Mouse (Mus musculus) inflammation-experienced regulatory T-cells, adult 6 months (primary cell): Measurements from ENCODE around the gene Acss2. TPM values are rescaled to one million over a fixed set of nuclear protein-coding genes. Genes with fewer than 3 reads are reported as not detected.

Experiments
- ATAC-seq: one replicate; pipeline ENCODE4 v1.8.0; 2017
- polyA plus RNA-seq, 3 experiments: library from polyadenylated mRNA; unstranded; fragments of 100-300 nt; shearing (Covaris generic); gene quantifications; one replicate each; pipeline ENCODE4 v1.2.1; 2017

Acss2 gene
- polyA plus RNA-seq, result 10 to 100 TPM in 2 of 3 experiments, 1 to 10 TPM in 1; 6.9 to 17.6 (median 15.9) TPM

DNA sequence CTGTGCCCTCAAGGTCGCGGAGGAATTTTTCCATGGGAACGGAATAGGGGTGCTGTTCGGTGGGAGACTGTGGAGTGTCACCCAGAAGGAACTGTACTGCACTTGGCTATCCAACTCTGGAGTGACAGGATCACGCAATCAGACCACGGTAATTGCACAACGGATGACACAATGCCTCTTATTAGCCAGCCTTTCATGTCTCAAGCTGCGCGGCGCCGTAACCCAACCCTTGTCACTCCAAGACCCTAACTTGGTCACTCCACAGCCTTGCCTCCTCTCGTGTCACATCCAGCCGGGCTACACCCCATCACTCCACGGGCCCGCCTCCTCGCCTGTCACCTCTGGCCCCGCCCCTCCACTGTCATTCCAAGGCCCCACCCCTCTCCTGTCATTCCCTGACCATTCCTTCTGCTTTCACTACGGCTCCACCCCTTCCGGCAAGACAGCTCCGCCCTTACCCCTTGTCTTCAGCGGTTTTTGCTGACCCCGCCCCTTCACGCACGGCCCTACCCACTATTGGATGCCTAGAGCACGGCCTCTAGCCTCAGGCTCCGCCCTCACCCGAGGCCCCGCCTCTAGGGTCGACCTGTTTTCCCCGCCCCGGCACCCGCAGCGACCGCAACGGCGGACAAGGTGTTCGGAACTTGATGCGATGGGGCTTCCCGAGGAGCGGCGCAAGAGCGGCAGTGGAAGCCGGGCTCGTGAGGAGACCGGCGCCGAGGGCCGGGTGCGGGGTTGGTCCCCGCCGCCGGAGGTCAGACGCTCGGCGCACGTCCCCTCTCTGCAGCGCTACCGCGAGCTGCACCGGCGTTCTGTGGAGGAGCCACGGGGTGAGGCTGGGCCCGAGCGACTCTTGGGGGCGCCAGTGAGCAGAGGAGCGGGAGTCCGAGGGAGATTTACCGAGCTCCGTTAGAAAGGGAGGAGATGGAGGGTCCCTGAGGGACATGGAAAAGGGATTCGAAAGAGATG is at the start of gene Acss2, which contains the start of gene Ggt7:
Gene Acss2 (plus strand): TSS at position 494 of the 969 bp plus-strand sequence.
Gene Ggt7 (minus strand): TSS at position 783 of the 969 bp plus-strand sequence.
- ATAC-seq, result peak; percentile 91

DNA sequence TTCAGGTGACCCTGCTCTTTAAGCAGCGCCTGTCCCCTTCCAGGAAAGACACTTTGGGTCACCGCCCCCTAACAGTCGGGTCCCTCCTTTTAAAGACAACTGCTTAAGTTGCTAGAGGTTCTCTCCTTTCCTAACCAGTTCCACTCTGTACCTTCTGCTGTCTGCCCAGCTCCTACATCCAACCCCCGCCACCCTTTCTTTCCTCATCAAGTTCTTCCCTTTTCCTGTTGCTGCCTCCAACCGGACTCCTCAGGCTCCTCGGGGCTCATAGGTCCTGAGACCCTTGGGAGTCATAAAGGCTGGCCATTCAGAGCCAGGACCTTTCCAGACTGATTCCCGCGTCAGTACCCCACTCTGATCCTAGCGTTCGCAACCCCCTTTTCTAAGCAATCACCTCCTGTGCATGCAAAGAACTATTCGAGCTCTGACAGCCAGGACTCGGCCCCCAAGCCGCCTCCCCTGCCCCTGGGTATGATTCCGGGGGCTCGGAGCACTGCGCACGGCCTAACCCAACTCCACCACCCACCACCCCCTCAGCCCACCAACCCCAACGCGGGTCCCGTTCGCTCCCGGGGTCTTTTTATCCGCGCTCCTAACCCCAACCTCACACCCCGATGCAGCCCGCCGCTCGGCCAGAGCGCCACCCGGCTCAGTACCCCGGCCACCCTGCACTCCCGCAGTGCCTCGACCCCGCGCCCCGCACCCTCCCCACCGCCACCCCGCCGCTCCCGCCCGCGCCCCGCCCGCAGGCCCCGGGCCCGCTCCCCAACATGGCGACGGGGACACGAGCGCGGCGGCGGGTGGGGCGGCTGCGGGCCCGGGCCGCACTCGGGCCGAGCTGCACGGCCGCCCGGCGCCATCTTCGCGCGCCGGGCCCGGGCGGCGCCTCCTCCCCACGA is 44.8 kb upstream of the Acss2 start:
- ATAC-seq, result peak; percentile 35

DNA sequence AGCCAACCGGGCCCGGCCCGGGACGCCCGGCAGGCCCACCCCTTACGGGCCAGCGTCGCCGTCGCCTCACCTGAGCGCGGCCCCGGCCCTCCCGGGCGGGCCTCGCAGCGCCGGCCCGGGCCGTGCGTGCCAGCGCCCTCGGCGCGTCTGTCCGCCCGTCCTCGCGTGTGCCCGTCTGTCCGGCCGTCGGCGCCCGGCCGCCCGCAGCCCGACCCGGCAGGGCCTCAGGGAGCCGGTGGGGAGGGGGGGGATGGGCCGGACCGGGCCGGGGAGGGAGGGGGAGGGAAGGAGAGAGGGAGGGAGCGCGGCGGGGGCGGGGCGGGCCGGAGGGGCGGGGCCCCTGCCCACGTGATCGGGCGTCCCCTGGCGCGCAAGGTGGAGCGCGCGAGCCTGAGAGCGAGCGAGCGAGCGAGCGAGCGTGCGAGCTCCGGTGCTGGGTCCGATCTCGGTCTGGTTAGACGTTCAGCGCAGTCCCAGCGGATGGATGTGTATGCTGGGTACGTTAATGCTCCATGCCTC is 44.1 kb upstream of the Acss2 start, which contains the start of gene Ncoa6:
Gene Ncoa6 (minus strand): TSS at position 325 of the 519 bp plus-strand sequence.
- ATAC-seq, result peak; percentile 78

DNA sequence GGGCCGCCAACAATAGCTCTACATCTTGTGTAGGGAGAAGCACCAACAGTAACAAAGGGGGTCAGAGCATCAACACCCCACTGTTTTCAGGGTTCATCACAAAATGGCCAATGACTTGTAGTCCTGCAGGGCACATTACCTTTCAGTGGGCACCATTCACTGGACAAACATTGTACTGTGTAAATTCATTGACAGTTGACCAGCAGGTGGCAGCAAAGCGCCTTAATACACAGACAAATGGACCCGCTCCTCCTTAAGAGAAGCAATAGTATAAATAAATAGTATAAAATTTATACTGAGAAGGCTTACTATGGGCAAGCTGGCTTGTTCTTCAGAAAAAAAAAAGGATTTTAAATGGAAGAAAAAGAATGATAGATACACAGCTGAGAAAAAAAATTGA is 35.7 kb upstream of the Acss2 start:
- ATAC-seq, result no peak

DNA sequence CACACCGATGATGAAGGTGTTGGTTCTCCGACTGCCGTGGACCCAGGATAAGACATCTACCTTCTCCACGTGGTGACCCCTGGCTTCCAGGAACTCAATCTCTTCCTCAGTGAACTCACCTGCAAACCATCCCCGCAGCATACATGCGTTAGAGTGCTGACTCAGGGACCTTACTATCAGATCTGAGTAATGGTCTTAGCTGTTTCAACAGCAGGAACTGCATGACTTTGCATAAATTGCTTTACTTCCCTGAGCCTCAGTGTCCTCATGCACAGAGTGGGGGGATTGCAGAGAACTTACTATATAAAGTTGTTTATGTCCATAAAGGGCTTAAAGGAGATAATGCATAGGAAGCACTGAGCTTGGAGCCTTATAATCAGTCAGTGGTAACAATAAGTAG is 26.8 kb upstream of the Acss2 start:
- ATAC-seq, result no peak

DNA sequence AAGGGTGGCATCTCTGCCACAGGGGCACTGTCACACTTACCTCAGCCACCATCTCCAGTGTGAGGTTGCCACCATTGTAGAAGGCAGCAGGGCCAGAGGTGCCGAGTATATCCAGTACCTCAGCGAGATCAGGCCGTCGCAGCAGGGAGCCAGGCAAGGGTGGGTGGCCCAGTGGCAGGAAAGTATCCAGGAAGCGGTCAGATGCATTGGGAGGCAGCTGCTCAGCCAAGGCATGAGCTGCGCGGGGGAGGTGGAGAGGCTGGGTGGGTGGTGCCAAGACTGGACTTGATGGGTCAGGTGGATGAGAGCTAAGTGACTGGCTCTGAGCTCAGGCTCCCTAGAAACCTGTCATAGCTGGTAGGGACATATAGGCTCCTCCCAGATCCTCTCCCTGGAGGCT is 15.2 kb upstream of the Acss2 start:
- no peak for ATAC-seq

DNA sequence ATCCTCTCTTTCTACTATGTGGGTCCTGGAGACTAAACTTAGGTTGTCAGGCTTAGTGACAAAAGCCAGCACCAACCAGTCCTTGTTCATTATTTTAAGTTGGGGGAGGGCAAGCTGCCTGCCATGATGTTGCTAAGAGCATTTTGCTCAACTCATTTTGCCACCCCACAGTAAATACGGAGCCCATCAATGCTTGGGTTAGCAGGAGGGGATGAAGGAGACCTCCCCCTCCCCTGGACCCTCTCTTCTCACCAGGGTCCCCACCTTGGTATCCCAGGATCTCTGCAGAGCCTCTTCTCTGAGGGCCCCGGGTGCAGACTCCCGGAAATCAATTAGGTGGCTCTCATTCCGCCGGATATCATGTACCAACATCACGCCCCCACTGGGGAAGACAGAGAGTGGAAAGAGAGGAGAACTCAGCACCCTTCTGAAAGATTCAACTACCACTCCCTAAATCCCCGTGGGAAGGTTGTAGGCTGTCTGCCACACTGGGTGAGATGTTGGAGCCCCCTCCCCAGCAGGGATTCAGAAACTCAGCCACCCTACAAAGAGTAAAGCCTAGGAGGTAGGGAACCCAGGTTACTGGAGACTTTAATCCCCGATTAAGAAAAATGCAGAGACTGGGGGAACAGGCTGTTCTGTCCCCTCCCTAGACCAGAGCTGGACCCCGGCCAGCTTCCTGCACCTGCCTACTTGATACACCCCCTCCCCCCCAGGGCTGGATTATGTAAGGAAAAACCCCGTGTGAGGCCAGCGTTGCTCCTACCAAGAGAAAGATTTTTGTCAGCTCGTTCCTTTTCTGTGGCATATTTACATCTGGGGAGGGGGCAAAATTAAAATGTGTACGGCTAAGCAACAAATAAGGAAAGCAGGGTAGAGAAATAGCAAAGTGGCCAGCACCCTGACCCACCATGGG is 13.1 kb upstream of the Acss2 start:
- no peak for ATAC-seq

DNA sequence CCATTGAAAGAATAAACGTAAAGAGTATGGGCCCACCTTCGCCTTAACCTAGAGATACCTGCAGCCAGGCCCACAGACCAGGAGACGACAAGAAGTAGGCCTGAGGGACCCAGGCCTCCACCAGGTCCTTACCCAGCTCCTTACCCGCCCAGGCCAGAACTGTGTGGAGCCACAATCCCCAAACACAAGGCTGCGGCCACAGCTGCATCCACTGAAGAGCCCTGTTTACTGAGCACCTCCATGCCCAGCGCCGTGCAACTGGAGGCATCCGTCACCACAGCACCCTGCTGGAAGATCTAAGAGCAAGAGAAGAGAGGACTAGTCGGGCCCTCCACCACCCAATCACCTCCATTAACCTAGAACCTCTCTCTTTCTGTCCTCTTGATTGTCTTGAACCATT is 11.9 kb upstream of the Acss2 start:
- ATAC-seq, result no peak

DNA sequence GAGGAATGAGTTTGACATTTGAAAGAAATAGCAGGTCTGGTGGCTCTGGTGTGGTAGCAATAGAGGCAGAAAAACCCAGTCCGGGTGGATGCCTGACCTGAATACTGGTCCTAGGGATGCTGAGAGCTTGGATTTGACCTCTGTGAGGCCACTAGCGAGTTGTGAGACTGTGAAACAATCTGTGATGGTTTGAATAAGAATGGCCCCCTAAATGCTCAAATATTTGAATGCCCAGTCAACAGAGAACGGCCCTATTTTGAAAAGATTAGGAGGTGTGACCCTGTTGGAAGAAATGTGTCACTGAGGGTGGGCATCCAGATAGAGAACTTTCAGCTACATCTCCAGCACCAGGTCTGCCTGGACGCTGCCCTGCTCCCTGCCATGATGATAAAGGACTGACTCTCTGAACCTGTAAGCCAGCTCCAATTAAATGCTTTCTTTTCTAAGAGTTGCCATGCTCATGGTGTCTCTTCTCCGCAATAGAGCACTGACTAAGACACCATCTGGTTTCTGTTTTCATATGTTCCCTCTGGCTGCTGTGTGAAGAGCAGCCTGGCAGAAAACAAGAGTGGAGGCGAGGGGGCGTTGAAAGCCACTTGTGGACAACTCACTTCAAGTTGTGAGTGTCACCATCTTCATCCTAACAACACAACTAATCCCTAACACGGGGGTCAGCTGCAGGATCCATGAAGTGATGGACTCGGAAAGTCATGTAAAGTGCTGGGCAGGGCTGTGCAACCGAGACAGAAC is 9.9 kb upstream of the Acss2 start:
- ATAC-seq, result no peak

DNA sequence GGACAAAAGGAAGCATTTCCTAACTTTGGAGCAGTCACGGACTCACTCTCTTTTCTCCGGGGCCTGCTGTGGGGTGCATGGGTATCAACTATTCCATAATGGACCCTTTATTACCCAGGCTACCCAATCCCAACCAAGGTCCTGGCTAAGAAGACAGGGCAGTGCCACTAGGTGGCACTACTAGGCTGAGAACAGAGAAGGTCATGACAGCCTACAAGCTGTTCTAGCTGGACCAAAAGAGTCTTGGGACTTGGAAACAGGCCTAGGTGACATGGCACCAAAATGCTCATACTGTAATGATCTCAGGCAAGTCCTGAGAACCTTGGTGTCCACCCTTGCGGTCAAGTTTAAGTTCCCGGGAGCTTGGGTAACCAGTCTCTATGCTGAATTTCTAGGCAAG is 5.3 kb upstream of the Acss2 start:
- ATAC-seq, result peak; percentile 49

DNA sequence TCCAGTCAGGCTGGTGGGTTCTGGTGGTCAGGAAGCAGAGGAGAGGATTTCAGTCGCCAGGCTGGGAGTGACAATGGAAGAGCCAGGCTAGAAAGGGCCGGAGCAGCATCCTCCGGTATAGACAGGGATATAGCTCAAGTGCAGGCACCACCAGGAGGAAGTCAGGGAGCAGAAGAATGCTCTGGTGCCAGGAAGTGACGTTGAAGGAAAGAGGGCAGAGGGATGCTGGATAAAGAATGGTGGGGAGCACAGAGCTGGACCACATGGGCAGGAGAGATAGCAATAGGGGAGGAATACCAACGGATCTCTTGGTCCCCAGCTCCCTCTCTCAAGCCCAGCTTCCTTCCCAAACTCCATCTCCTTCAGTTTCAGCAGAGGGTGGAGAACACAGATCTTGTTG is 4.2 kb upstream of the Acss2 start:
- ATAC-seq, result no peak

DNA sequence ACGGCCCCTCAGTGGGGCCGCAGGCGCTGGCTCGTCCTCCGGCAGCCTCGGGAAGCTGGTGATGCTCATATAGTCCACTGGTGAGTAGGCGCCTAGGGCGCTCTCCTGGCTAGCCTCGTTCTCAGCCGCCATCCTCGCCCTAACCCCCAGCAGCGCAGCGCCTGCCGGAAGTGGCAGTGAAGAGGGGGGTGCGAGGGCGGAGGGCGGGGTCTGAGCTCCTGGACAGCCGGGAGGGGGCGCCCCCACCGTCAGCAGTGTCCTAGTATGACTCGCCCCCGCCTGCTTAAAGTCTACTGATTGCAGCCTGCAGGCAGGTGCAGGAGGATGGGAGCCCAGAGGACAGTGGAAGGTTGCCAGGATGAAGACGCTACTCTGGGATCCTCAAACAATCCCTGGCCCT is 3.1 kb upstream of the Acss2 start:
- ATAC-seq, result peak; percentile 33

DNA sequence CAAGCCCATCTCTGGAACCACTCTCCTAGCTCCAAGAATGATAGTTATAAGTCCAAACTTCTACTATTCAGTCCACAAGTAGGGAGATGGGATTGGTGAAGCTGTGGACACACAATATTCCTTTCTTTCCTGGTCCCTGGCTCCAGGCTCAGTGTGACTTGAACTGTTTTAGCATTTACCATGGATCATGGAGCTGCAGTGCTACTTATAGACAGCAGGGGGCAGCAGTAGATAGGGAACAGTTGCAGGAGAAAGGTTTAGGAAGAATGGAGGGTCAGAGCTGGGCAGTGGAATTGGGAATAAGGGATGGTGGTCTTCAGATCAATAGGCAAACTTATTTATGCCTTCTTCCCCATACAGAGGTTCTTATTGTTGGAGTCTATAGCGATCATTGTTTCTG is 1.8 kb upstream of the Acss2 start:
- ATAC-seq, result no peak

DNA sequence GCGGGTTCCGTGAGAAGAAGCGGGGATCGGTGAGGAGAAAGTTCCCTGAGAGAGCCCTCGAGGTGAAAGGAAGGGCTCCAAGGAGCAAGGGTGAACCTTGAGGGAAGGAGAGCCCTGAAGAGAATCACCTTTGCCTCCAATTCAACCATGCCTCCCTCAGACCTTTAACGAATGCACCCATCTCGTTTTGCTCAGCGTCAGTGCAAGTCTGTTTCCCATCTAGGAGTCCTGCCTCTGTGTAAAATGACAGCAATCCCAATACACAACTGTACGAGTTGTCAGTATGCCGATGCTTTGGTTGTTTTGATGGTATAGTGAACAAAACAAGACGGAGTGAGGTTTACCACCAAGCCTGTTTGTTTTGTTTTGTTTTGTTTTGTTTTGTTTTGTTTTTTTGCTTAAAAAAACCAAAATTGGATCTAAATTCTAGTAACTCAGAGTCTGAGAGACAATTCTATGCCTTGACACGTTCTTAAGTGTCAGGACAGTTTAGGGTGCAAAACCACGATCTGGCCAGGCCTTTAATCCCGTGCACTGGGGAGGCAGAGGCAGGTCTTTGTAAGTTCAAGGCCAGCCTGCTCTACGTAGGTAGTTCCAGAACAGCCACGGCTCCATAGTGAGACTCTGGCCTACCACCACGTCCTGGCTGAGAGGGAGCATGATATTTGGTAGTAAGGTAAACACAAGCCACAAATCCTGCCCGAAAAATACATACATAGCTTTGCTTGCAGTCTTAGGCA is 953 bp downstream of the Acss2 start:
- no peak for ATAC-seq

DNA sequence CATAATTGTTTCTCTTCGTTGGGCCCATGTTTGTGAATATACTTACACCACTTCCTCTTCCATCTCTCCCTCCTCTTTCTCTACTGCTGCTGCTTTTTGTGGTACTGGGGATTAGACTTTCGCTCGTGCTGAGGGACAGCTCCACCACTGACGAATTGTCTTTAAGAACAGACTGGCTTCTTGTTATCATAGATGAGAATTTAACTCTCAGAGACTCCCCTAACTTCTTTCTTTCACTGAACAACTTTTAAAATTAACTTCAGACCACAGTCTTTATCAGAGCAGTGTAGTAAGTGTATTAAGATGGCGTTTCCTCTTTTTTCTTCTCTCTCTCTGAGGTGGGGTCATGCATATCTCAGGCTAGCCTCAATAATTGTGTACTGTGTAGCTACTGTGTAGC is 6.0 kb downstream of the Acss2 start:
- no peak for ATAC-seq

DNA sequence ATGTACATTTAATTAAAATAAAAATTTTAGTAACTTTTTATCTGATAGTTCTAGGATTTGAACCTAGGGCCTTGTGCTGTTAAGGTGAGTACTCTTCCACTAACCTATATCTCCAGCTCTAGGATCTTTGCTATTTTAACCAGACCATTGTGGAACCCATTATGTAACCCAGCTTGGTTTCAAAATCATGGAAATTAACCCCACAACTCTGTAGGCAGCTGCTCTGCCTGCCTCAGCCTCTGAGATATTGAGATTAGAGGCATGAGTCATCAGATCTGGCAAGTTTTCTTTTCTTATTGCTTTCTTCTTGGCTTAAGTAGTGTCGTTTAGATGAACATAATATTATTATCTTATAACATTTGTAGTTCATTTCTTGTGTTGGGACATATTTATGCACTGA is 6.6 kb downstream of the Acss2 start:
- ATAC-seq, result no peak

DNA sequence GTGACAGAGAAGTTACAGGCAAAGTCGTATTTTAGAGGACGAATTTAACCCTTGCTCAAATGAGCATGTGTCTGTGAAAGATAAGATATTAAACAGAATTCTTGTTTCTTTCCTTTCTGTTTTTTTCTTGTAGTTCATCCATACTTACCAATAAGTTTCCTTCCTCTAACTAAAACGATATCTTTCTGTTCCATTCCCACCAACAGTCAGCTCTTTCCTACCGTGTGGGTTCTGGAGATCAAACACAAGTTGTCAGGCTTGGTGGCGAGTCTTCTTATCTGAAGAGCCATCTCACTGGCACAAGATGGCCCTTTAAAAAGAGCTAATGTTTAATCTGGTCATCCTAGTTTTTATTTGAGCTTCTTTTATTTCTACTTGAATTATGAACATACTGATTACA is 9.6 kb downstream of the Acss2 start:
- no peak for ATAC-seq

DNA sequence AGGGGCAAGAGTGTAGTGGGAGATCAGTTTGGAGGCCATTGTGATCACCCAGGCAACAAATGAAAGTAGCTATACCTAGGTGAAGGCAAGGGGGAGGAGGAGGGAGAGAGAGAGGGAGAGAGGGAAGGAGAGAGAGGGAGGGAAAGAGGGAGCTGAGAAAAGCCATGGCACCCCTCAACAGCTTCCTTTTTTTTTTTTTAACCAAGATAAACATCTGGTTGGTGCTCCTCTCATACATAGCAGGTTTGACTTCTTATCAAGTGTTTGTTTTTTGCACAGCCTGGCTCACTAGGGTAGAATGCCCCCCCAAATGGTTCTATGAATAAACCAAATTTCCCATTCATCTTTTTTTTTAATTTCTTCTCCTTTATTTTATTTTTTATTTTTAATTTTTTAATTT is 18.5 kb downstream of the Acss2 start:
- no peak for ATAC-seq

DNA sequence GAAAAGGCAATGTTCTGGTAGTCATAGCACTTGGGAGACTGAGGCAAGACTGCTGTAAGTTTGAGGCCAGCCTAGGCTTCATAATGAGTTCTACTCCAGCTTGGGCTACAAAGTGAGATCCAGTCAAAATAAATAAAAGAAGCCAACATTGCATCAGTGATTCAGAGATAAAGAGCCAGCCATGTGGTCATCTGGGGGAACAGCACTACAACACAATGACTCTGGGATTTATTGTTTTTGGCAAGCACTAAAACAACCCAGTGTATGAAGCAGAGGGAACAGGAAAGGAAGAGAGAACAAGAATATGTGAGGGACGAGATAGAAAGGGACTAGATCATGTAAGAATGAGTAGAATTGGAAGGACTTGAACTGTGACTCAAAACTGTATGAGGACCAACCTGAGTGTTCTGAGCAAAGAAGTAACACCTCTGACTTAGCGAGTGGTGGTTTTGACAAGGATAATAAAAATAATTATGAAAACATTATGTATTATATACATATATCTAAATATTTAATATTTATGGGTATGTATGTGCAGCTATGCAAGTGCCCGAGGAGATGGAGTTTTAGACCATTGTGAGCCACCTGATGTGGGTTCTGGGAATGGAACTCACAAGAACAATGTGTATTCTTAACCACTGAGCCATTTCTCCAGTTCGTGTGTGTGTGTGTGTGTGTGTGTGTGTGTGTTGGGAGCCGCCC is 20.2 kb downstream of the Acss2 start:
- peak; percentile 64 for ATAC-seq
